Mouse (Mus musculus) heart, embryonic 12.5 days (tissue): ENCODE data around the gene Wsb1. TPM values are rescaled to one million over a fixed set of nuclear protein-coding genes. Genes with fewer than 3 reads are reported as not detected.
"Not testable (repeated sequence)": the region's sequence is repeated elsewhere in the genome, so short reads cannot be mapped to it uniquely, and the experiment has no call there.

ENCODE experiments used
- ATAC-seq: fragments of 200-750 bp; cut with Nextera tagmentation; 2 replicates; pipeline ENCODE4 v1.8.0; 2017; ENCODE audit warnings: moderate TSS enrichment, moderate library complexity; ENCODE audit not compliant: insufficient number of reproducible peaks, low FRiP score
- H3K27ac ChIP-seq: fragments of 300-500 bp; sonication (generic); 2 replicates; pipeline ENCODE4 v1.5.1; 2016; ENCODE audit warnings: mild to moderate bottlenecking, moderate library complexity; ENCODE audit not compliant: poor library complexity, severe bottlenecking
- H3K27me3 ChIP-seq: fragments of 300-500 bp; sonication (generic); replicated peaks from 2 replicates; pipeline ENCODE4 v1.6.1; 2016; ENCODE audit warnings: mild to moderate bottlenecking, moderate library complexity
- H3K36me3 ChIP-seq: fragments of 300-500 bp; sonication (generic); 2 replicates; pipeline ENCODE4 v1.6.1; 2016; ENCODE audit warnings: mild to moderate bottlenecking, moderate library complexity
- H3K4me1 ChIP-seq: fragments of 300-500 bp; sonication (generic); replicated peaks from 2 replicates; pipeline ENCODE4 v1.6.1; 2016; ENCODE audit warnings: mild to moderate bottlenecking
- H3K4me2 ChIP-seq: fragments of 300-500 bp; sonication (generic); 2 replicates; pipeline ENCODE4 v1.6.1; 2016; ENCODE audit warnings: mild to moderate bottlenecking, moderate library complexity
- H3K4me3 ChIP-seq: fragments of 300-500 bp; sonication (generic); 2 replicates; pipeline ENCODE4 v1.5.1; 2016; ENCODE audit warnings: mild to moderate bottlenecking
- H3K9ac ChIP-seq: fragments of 300-500 bp; sonication (generic); 2 replicates; pipeline ENCODE4 v1.6.1; 2016; ENCODE audit warnings: mild to moderate bottlenecking, moderate library complexity
- H3K9me3 ChIP-seq: fragments of 300-500 bp; sonication (generic); replicated peaks from 2 replicates; pipeline ENCODE4 v1.6.1; 2016; ENCODE audit warnings: mild to moderate bottlenecking, moderate library complexity
- WGBS: fragments of 180-500 bp; shearing (Covaris S2); methylation state at CpG from one replicate; pipeline ENCODE4 v1.1.7; 2016; 5-methylcytosine and 5-hydroxymethylcytosine counted together
- polyA plus RNA-seq: library from polyadenylated mRNA; unstranded; fragments of >200 nt; fragmentation: Nextera tagmentation; extraction: Ambion mirVana; gene quantifications from 2 replicates; pipeline ENCODE4 v1.2.1, GENCODE M21; 2016

Wsb1 gene
- polyA plus RNA-seq, 1 experiment from 2014 or later, result 233 TPM

GRCm38 (mm10) chr11:79264376-79264775 lies 9.9 kb upstream of the Wsb1 start:
- H3K27ac ChIP-seq, result peak overlapping the region; percentile 58; the same call in 1 of the 2 replicates
- H3K9ac ChIP-seq, result no peak overlapping the region
- 29% methylated on average over 3 of the region's 3 CpGs for WGBS
- H3K27me3 ChIP-seq, result no peaks in the 10 kb centered on the region
- no peak for ATAC-seq
- no peak overlapping the region for H3K4me2 ChIP-seq
- 0 out of 2 replicates have a peak, but pooled peaks cover 4% of the 10 kb centered on the region for H3K9me3 ChIP-seq
- no peak overlapping the region for H3K4me3 ChIP-seq
- H3K36me3 ChIP-seq, result no peaks in the 10 kb centered on the region
- peaks cover 6% of the 10 kb centered on the region for H3K4me1 ChIP-seq

- not testable (repeated sequence) for H3K9me3 ChIP-seq, H3K27me3 ChIP-seq, H3K4me2 ChIP-seq, H3K4me1 ChIP-seq, H3K9ac ChIP-seq, ATAC-seq, H3K4me3 ChIP-seq, H3K36me3 ChIP-seq, H3K27ac ChIP-seq
- 69% methylated on average over 4 of the region's 4 CpGs for WGBS
Observed at GRCm38 (mm10) chr11:79260126-79260525, 5.7 kb upstream of the Wsb1 start.

GRCm38 (mm10) chr11:79258738-79259137 lies 4.3 kb upstream of the Wsb1 start:
- Histone ChIP-seq H3K36me3 (no peaks in the 10 kb centered on the region), H3K27me3 (no peaks in the 10 kb centered on the region), H3K9ac (no peak overlapping the region), H3K27ac (no peak overlapping the region), H3K4me2 (no peak overlapping the region), H3K4me1 (0 out of 2 replicates have a peak, but pooled peaks cover 4% of the 10 kb centered on the region), H3K4me3 (no peak overlapping the region), H3K9me3 (0 out of 2 replicates have a peak, but pooled peaks cover 4% of the 10 kb centered on the region)
- 58% methylated on average over 6 of the region's 6 CpGs for WGBS
- ATAC-seq, result no peak

DNA sequence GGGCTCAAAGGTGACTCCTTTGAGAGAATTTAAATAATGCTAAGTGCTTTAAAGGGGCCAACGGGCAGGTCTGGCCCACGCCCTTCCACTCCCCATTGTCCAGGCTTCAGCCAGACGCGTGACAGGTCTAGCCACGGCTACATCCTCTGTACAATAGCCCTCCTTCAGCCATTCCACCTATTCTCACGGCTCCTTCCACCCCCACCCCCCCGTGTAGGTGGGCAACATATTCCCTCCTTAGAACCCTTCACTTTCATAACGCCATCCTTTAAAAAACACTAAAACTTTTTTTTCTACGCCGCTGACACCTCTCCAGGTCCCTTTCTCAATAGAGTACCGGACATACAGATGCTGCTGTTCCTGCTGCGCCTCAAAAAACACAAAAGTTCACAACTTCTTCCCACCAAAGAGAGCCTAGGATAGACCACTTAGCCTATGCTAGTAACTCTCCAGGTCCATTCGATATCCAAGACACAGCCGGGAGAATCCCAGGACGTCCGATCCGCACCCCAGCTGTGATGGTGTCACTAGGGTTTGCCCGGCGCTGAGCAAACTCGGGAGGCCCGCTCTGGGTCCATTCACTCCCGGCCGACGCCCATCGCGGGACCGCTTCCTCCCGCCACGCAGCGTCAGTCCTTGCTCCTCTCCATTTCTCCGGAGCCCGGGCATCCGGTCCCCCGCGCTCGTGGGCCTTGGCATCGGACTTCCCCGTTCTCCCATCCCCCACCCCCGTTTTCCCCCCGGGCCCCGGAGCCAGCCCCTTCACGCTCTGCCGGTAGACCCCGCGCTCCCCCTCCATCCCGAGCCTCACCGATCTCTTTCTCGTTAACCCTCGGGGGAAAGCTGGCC lies 705 bp downstream of the Wsb1 start:
- H3K27me3 ChIP-seq, result no peaks in the 10 kb centered on the region
- H3K4me1 ChIP-seq, result peaks cover 20% of the 10 kb centered on the region
- H3K4me2 ChIP-seq, result peak overlapping the region; percentile 80
- H3K4me3 ChIP-seq, result peak overlapping the region; percentile 93
- H3K36me3 ChIP-seq, result peaks cover 25% of the 10 kb centered on the region
- peak overlapping the region; percentile 96 for H3K9ac ChIP-seq
- H3K27ac ChIP-seq, result peak overlapping the region; percentile 99
- peak; percentile 73 for ATAC-seq
- under 1% methylated on average over 49 of the region's 49 CpGs for WGBS
- H3K9me3 ChIP-seq, result no peaks in the 10 kb centered on the region

- Histone ChIP-seq H3K9ac (peak overlapping the region; percentile 96), H3K9me3 (no peaks in the 10 kb centered on the region), H3K27me3 (no peaks in the 10 kb centered on the region), H3K27ac (peak overlapping the region; percentile 99), H3K36me3 (peaks cover 30% of the 10 kb centered on the region), H3K4me2 (peak overlapping the region; percentile 80), H3K4me3 (peak overlapping the region; percentile 93), H3K4me1 (peaks cover 20% of the 10 kb centered on the region)
- WGBS, result 17% methylated on average over 6 of the region's 6 CpGs
- no peak for ATAC-seq
Observed at GRCm38 (mm10) chr11:79252881-79253541, 1.5 kb downstream of the Wsb1 start.

GRCm38 (mm10) chr11:79239024-79239423 lies 15.4 kb downstream of the Wsb1 start:
- Histone ChIP-seq H3K4me1 (peaks cover 17% of the 10 kb centered on the region), H3K9me3 (peaks cover 10% of the 10 kb centered on the region), H3K9ac (no peak overlapping the region), H3K4me2 (no peak overlapping the region), H3K4me3 (no peak overlapping the region), H3K27me3 (no peaks in the 10 kb centered on the region), H3K36me3 (peaks cover 53% of the 10 kb centered on the region), H3K27ac (0 out of 2 replicates have a peak overlapping the region, but pooled peaks have one; percentile 32)
- ATAC-seq, result no peak
- 95% methylated on average over 7 of the region's 7 CpGs for WGBS

GRCm38 (mm10) chr11:79238398-79238752 lies 16.1 kb downstream of the Wsb1 start:
- peak overlapping the region; percentile 18 for H3K4me2 ChIP-seq
- peaks cover 10% of the 10 kb centered on the region for H3K9me3 ChIP-seq
- ATAC-seq, result peak; percentile 39; the same call in 1 of the 2 replicates
- H3K27me3 ChIP-seq, result no peaks in the 10 kb centered on the region
- no peak overlapping the region for H3K9ac ChIP-seq
- peaks cover 50% of the 10 kb centered on the region for H3K36me3 ChIP-seq
- H3K27ac ChIP-seq, result peak overlapping the region; percentile 89
- H3K4me3 ChIP-seq, result no peak overlapping the region
- WGBS, result 22% methylated on average over 1 of the region's 1 CpGs
- H3K4me1 ChIP-seq, result peaks cover 17% of the 10 kb centered on the region

GRCm38 (mm10) chr11:79237644-79238397 lies 16.6 kb downstream of the Wsb1 start:
- peaks cover 10% of the 10 kb centered on the region for H3K9me3 ChIP-seq
- peak overlapping the region; percentile 18 for H3K4me2 ChIP-seq
- peaks cover 17% of the 10 kb centered on the region for H3K4me1 ChIP-seq

GRCm38 (mm10) chr11:79230251-79230570 lies 24.3 kb downstream of the Wsb1 start:
- Histone ChIP-seq H3K4me2 (no peak overlapping the region), H3K36me3 (no peaks in the 10 kb centered on the region), H3K9me3 (no peaks in the 10 kb centered on the region), H3K27me3 (no peaks in the 10 kb centered on the region), H3K9ac (no peak overlapping the region), H3K4me3 (no peak overlapping the region), H3K4me1 (peaks cover 7% of the 10 kb centered on the region), H3K27ac (no peak overlapping the region)
- 91% methylated on average over 13 of the region's 13 CpGs for WGBS
- no peak for ATAC-seq

More at GRCm38 (mm10) chr11:79237644-79238397, 16.6 kb downstream of the Wsb1 start:
- 88% methylated on average over 11 of the region's 11 CpGs for WGBS
- Histone ChIP-seq H3K4me3 (no peak overlapping the region), H3K9ac (no peak overlapping the region; the same call in 1 of the 2 replicates), H3K36me3 (peaks cover 46% of the 10 kb centered on the region), H3K27ac (peak overlapping the region; percentile 89), H3K27me3 (no peaks in the 10 kb centered on the region)
- ATAC-seq, result no peak

DNA sequence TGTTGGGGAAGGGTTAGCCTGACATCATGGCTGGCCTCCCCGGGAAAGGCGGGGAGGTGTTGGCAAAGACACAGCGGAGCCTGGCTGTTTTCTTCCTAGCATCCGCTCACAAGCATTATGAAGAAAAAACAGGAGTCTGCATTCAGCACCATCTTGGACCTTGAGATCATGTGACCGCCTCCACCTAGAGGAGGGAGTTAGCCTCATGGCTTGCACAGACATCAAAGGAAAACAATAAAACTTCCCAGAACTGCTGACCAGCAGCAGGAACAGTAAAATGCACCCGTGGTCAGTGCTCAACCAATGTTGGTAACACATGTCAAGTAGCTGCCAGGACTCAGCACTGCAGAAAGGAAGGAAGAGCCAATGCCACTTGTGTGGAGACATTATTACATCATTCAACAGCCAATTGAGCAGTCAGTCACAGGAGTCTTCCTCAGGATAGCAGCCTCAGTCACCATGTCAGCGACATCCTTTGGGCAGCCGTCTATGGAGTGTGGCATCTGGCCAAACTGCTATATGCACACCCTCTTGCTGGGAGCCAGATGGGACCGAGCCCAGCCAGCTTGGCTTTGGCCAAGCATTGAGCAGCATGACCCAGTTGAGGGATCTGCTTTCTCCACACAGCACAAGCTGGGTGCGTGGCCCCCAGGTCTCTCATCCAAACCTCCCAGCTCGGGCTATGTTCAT lies 24.8 kb downstream of the Wsb1 start:
- Histone ChIP-seq H3K4me1 (peaks cover 11% of the 10 kb centered on the region), H3K4me3 (no peak overlapping the region), H3K27me3 (no peaks in the 10 kb centered on the region), H3K9ac (no peak overlapping the region), H3K9me3 (no peaks in the 10 kb centered on the region), H3K4me2 (no peak overlapping the region), H3K36me3 (no peaks in the 10 kb centered on the region), H3K27ac (no peak overlapping the region)
- ATAC-seq, result no peak
- 82% methylated on average over 11 of the region's 11 CpGs for WGBS
